Mouse (Mus musculus) forebrain, embryonic 14.5 days (tissue): ENCODE measurements around the gene Vmn1r193. TPM values are rescaled to one million over a fixed set of nuclear protein-coding genes. Genes with fewer than 3 reads are reported as not detected.

Experiments used
- ATAC-seq: fragments of 200-750 bp; cut with Nextera tagmentation; 2 replicates; pipeline ENCODE4 v1.8.0; 2017; ENCODE audit warnings: mild to moderate bottlenecking, moderate library complexity
- DNase-seq: peaks from one replicate; pipeline ENCODE4 v3.0.0-alpha.2; 2015; ENCODE audit warnings: low spot score
- H3K27ac ChIP-seq: fragments of 300-500 bp; sonication (generic); 2 replicates; pipeline ENCODE4 v1.5.1; 2014; ENCODE audit warnings: low read depth, mild to moderate bottlenecking, control low read depth, low read length, moderate library complexity
- H3K27me3 ChIP-seq: fragments of 300-500 bp; sonication (generic); replicated peaks from 2 replicates; pipeline ENCODE4 v1.6.1; 2014; ENCODE audit warnings: low read length, control low read depth, mixed read lengths; ENCODE audit not compliant: control insufficient read depth, insufficient read depth
- H3K36me3 ChIP-seq: fragments of 300-500 bp; sonication (generic); 2 replicates; pipeline ENCODE4 v1.6.1; 2014; ENCODE audit warnings: low read length, control low read depth; ENCODE audit not compliant: control insufficient read depth, insufficient read depth
- H3K4me1 ChIP-seq: fragments of 300-500 bp; sonication (generic); 2 replicates; pipeline ENCODE4 v1.6.1; 2014; ENCODE audit warnings: antibody characterized with exemption, low read length, control low read depth; ENCODE audit not compliant: control insufficient read depth, insufficient read depth
- H3K4me2 ChIP-seq: fragments of 300-500 bp; sonication (generic); 2 replicates; pipeline ENCODE4 v1.6.1; 2014; ENCODE audit warnings: mild to moderate bottlenecking, control low read depth, low read length
- H3K4me3 ChIP-seq: fragments of 300-500 bp; sonication (generic); 2 replicates; pipeline ENCODE4 v1.5.1; 2014; ENCODE audit warnings: low read depth, low read length, control low read depth
- H3K9ac ChIP-seq: fragments of 300-500 bp; sonication (generic); 2 replicates; pipeline ENCODE4 v1.6.1; 2014; ENCODE audit warnings: mild to moderate bottlenecking, low read length, control low read depth, moderate library complexity
- H3K9me3 ChIP-seq: fragments of 300-500 bp; sonication (generic); replicated peaks from 2 replicates; pipeline ENCODE4 v1.6.1; 2016; ENCODE audit warnings: low read length, control low read depth, mixed read lengths; ENCODE audit not compliant: control insufficient read depth
- WGBS: fragments of 180-500 bp; shearing (Covaris S2); extraction: QIAGEN DNeasy Blood & Tissue Kit; methylation state at CpG from one replicate; pipeline ENCODE4 v1.1.7; 2014; 5-methylcytosine and 5-hydroxymethylcytosine counted together
- microRNA-seq: library from miRNA; unstranded; fragments of <30 nt; microRNA quantifications from one replicate; pipeline ENCODE4, GENCODE M21; 2016
- polyA plus RNA-seq: library from polyadenylated mRNA; unstranded; fragments of >200 nt; fragmentation: Nextera tagmentation; extraction: Ambion mirVana; gene quantifications from 2 replicates; pipeline ENCODE4 v1.2.1, GENCODE M21; 2014

Gene Vmn1r193
- polyA plus RNA-seq, 1 experiment from 2014 or later, result not detected

GRCm38 (mm10) chr13:22168416-22168815 is 54.5 kb downstream of the Vmn1r193 start:
- H3K4me2 ChIP-seq, result no peak overlapping the region
- H3K4me1 ChIP-seq, result no peaks in the 10 kb centered on the region
- DNase-seq (no peak), ATAC-seq (no peak)
- H3K36me3 ChIP-seq, result no peaks in the 10 kb centered on the region
- H3K27me3 ChIP-seq, result no peaks in the 10 kb centered on the region
- peaks cover 5% of the 10 kb centered on the region; the same call in 1 of the 2 replicates for H3K9me3 ChIP-seq
- WGBS, result 91% methylated on average over 15 of the region's 15 CpGs
- no peak overlapping the region for H3K27ac ChIP-seq
- no peak overlapping the region for H3K9ac ChIP-seq
- no peak overlapping the region for H3K4me3 ChIP-seq

Small RNA genes within 50 kb of the gene (microRNA-seq; reads per million reads assigned to microRNA genes)
- not detected for gene Gm23282
- gene Gm25084, result not detected

Other genes with a start within 250 kb of the Vmn1r193 start
- 0.14 TPM in 1 of 2 replicates, not detected in the other for gene Pom121l2, start 242.0 kb downstream of the Vmn1r193 start, polyA plus RNA-seq
- 0.10 TPM in 1 of 2 replicates, not detected in the other for gene Prss16, start 213.4 kb downstream of the Vmn1r193 start, polyA plus RNA-seq
- gene Hist1h2ah, start 187.6 kb downstream of the Vmn1r193 start, polyA plus RNA-seq, result 4.8 and 8.3 TPM in 2 replicates
- gene Hist1h2bk, start 187.3 kb downstream of the Vmn1r193 start, polyA plus RNA-seq, result 2.5 and 3.5 TPM in 2 replicates
- 14.0 and 18.0 TPM in 2 replicates for gene Hist1h4i, start 181.8 kb downstream of the Vmn1r193 start, polyA plus RNA-seq
- gene Hist1h2ag, start 180.2 kb downstream of the Vmn1r193 start, polyA plus RNA-seq, result 20.4 and 37.4 TPM in 2 replicates
- gene Hist1h2bj, start 179.9 kb downstream of the Vmn1r193 start, polyA plus RNA-seq, result 3.0 and 7.0 TPM in 2 replicates
- not detected in 2 replicates for gene Vmn1r188, start 138.7 kb downstream of the Vmn1r193 start, polyA plus RNA-seq
- gene Vmn1r189, start 117.3 kb downstream of the Vmn1r193 start, polyA plus RNA-seq, result not detected in 2 replicates
- gene Vmn1r191, start 39.2 kb downstream of the Vmn1r193 start, polyA plus RNA-seq, result not detected in 2 replicates
- not detected in 2 replicates for gene Vmn1r192, start 32.0 kb downstream of the Vmn1r193 start, polyA plus RNA-seq
- gene Vmn1r194, start 21.1 kb upstream of the Vmn1r193 start, polyA plus RNA-seq, result not detected in 2 replicates
- gene Vmn1r195, start 47.4 kb upstream of the Vmn1r193 start, polyA plus RNA-seq, result not detected in 2 replicates
- not detected in 2 replicates for gene Vmn1r196, start 66.8 kb upstream of the Vmn1r193 start, polyA plus RNA-seq
- gene Vmn1r197, start 101.4 kb upstream of the Vmn1r193 start, polyA plus RNA-seq, result not detected in 2 replicates
- gene Vmn1r198, start 127.2 kb upstream of the Vmn1r193 start, polyA plus RNA-seq, result not detected in 2 replicates
- not detected in 2 replicates for gene Vmn1r199, start 156.7 kb upstream of the Vmn1r193 start, polyA plus RNA-seq
- not detected in 2 replicates for gene Vmn1r200, start 167.2 kb upstream of the Vmn1r193 start, polyA plus RNA-seq
- not detected in 2 replicates for gene Vmn1r201, start 248.8 kb upstream of the Vmn1r193 start, polyA plus RNA-seq